Mouse (Mus musculus) stomach, postnatal 0 days (tissue): Measurements from ENCODE around the gene Slc1a6. TPM values are rescaled to one million over a fixed set of nuclear protein-coding genes. Genes with fewer than 3 reads are reported as not detected.
A peak's percentile ranks its signal among the peaks of the same experiment; 100 is the strongest.
"Not testable (repeated sequence)": the region's sequence is repeated elsewhere in the genome, so short reads cannot be mapped to it uniquely, and the experiment has no call there.

Source experiments
- ATAC-seq: fragments of 200-750 bp; cut with Nextera tagmentation; 2 replicates; pipeline ENCODE4 v1.8.0; 2017; ENCODE audit not compliant: low FRiP score, low TSS enrichment
- DNase-seq: peaks from one replicate; pipeline ENCODE4 v3.0.0-alpha.2; 2016; ENCODE audit warnings: low spot score
- H3K27ac ChIP-seq: fragments of 300-500 bp; sonication (generic); replicated peaks from 2 replicates; pipeline ENCODE4 v1.5.1; 2014; ENCODE audit warnings: mild to moderate bottlenecking, control low read depth
- H3K27me3 ChIP-seq: fragments of 300-500 bp; sonication (generic); 2 replicates; pipeline ENCODE4 v1.6.1; 2014; ENCODE audit warnings: low read length; ENCODE audit not compliant: control insufficient read depth, insufficient read depth
- H3K36me3 ChIP-seq: fragments of 300-500 bp; sonication (generic); 2 replicates; pipeline ENCODE4 v1.6.1; 2014; ENCODE audit warnings: low read length, mixed read lengths; ENCODE audit not compliant: control insufficient read depth, insufficient read depth
- H3K4me1 ChIP-seq: fragments of 300-500 bp; sonication (generic); replicated peaks from 2 replicates; pipeline ENCODE4 v1.6.1; 2014; ENCODE audit warnings: antibody characterized with exemption; ENCODE audit not compliant: control insufficient read depth, insufficient read depth
- H3K4me2 ChIP-seq: fragments of 300-500 bp; sonication (generic); replicated peaks from 2 replicates; pipeline ENCODE4 v1.6.1; 2014; ENCODE audit warnings: low read depth, mild to moderate bottlenecking, control low read depth, moderate library complexity
- H3K4me3 ChIP-seq: fragments of 300-500 bp; sonication (generic); 2 replicates; pipeline ENCODE4 v1.5.1; 2014; ENCODE audit warnings: low read depth, low read length, control low read depth
- H3K9ac ChIP-seq: fragments of 300-500 bp; sonication (generic); 2 replicates; pipeline ENCODE4 v1.6.1; 2014; ENCODE audit warnings: mild to moderate bottlenecking, low read length, control low read depth, mixed read lengths
- H3K9me3 ChIP-seq: fragments of 300-500 bp; sonication (generic); 2 replicates; pipeline ENCODE4 v1.6.1; 2016; ENCODE audit warnings: low read length; ENCODE audit not compliant: control insufficient read depth
- CTCF ChIP-seq: IDR thresholded peaks from 2 replicates; pipeline ENCODE4 v1.5.1; 2016; ENCODE audit warnings: antibody characterized with exemption, low read depth, mild to moderate bottlenecking, moderate library complexity
- EP300 ChIP-seq: optimal IDR thresholded peaks from 2 replicates; pipeline ENCODE3; 2016; ENCODE audit warnings: antibody characterized with exemption
- WGBS: fragments of 180-500 bp; shearing (Covaris S2); extraction: QIAGEN DNeasy Blood & Tissue Kit; methylation state at CpG from one replicate; pipeline ENCODE4 v1.1.7; 2014; 5-methylcytosine and 5-hydroxymethylcytosine counted together
- polyA plus RNA-seq: library from polyadenylated mRNA; unstranded; fragments of >200 nt; fragmentation: Nextera tagmentation; extraction: Ambion mirVana; gene quantifications from 2 replicates; pipeline ENCODE4 v1.2.1, GENCODE M21; 2015

The Slc1a6 gene
- polyA plus RNA-seq, 1 experiment from 2014 or later = 0.38 TPM

DNA sequence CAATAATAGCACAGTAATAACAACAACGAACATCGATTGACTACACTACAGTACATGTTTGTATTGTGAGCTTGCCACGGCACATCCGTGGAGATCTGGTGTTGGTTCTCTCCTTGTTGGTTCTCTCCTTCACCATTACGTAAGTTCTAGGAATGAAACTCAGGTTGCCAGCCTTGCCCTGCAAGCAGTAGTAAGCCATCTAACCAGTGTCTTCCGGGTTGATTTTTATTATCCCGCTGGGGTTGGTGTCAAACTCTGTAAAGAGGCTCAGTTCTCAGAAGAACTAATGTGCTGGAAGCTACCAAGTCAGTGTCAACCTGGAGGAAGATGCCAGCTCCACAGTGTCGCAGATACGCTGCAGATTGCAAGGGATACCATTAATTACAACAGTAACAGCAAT is 769 bp upstream of the Slc1a6 start:
- peak overlapping the region; percentile 64 for H3K9ac ChIP-seq
- TF ChIP-seq CTCF (no peak), EP300 (no peak)
- H3K27me3 ChIP-seq = no peaks in the 10 kb centered on the region
- no peaks in the 10 kb centered on the region for H3K36me3 ChIP-seq
- H3K4me2 ChIP-seq = peak overlapping the region; percentile 92
- no peaks in the 10 kb centered on the region for H3K4me1 ChIP-seq
- 58% methylated on average over 9 of the region's 9 CpGs for WGBS
- H3K4me3 ChIP-seq = peak overlapping the region; percentile 59
- ATAC-seq (no peak), DNase-seq (no peak)
- no peaks in the 10 kb centered on the region for H3K9me3 ChIP-seq
- H3K27ac ChIP-seq = no peak overlapping the region

DNA sequence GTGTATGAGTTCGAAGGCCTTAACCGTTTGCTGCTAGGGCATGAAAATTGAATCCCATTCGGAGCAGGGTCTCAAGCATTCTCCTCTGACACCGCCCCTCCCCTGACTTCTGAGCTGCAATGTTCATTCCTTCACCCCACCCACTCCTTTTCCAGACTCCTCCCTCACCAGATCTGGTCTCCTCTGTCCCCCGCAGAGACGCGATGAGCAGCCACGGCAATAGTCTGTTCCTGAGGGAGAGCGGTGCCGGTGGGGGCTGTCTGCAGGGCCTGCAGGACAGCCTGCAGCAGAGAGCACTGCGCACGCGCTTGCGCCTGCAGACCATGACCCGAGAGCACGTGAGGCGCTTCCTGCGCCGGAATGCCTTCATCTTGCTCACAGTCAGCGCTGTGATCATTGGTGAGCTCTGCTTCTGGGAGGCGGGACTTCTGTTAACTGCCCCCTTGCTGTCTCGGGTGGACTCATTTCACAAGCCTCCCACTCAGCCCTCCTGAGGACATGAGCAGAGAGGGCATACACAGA is 7.3 kb downstream of the Slc1a6 start:
- H3K9me3 ChIP-seq = no peaks in the 10 kb centered on the region
- TF ChIP-seq CTCF (peak; percentile 27; the same call in 1 of the 2 replicates), EP300 (no peak)
- DNase-seq = peak; percentile 53
- H3K27ac ChIP-seq = no peak overlapping the region
- H3K36me3 ChIP-seq = no peaks in the 10 kb centered on the region
- peak overlapping the region; percentile 39 for H3K4me3 ChIP-seq
- H3K9ac ChIP-seq = peak overlapping the region; percentile 61
- 2% methylated on average over 22 of the region's 22 CpGs for WGBS
- H3K27me3 ChIP-seq = no peaks in the 10 kb centered on the region
- no peaks in the 10 kb centered on the region for H3K4me1 ChIP-seq
- H3K4me2 ChIP-seq = peak overlapping the region; percentile 61
- peak; percentile 90; the same call in 1 of the 2 replicates for ATAC-seq

GRCm38 (mm10) chr10:78790561-78790960 is 10.3 kb downstream of the Slc1a6 start:
- H3K27me3 ChIP-seq = no peaks in the 10 kb centered on the region
- 19% methylated on average over 1 of the region's 1 CpGs for WGBS

DNA sequence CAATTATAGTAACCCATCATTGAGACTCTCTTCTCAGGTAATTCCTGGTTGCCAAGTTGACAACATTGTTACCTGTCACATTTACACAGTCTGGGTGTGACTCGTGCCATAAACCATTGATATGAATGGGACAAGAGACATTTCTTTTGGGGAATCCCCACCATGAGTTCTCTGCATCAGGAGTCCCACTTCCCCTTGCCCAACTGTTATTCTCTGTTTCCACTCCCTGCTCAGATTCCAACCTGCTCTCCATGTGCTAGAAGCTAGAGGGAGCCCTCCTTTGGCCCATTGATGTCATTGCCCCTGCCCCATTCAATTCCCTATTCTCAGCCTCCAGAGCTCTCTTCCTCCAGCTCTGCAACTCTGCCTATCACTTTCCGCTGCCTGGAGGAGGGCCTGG is 21.2 kb downstream of the Slc1a6 start:
- Histone ChIP-seq H3K4me2 (no peak overlapping the region), H3K9ac (no peak overlapping the region), H3K4me3 (no peak overlapping the region), H3K36me3 (no peaks in the 10 kb centered on the region), H3K9me3 (no peaks in the 10 kb centered on the region), H3K27ac (no peak overlapping the region), H3K4me1 (no peaks in the 10 kb centered on the region), H3K27me3 (no peaks in the 10 kb centered on the region)
- WGBS = 78% methylated on average over 2 of the region's 2 CpGs
- ATAC-seq = no peak
- TF ChIP-seq EP300 = no peak
- TF ChIP-seq CTCF = no peak
- no peak for DNase-seq

More at GRCm38 (mm10) chr10:78790561-78790960, 10.3 kb downstream of the Slc1a6 start:
- no peaks in the 10 kb centered on the region for H3K9me3 ChIP-seq
- DNase-seq = no peak
- peak; percentile 44 for TF ChIP-seq CTCF
- no peak for TF ChIP-seq EP300
- no peak overlapping the region for H3K4me2 ChIP-seq
- no peak for ATAC-seq
- no peaks in the 10 kb centered on the region for H3K4me1 ChIP-seq
- H3K4me3 ChIP-seq = no peak overlapping the region
- no peak overlapping the region for H3K27ac ChIP-seq
- no peak overlapping the region for H3K9ac ChIP-seq
- no peaks in the 10 kb centered on the region for H3K36me3 ChIP-seq

GRCm38 (mm10) chr10:78812358-78813060 is 32.2 kb downstream of the Slc1a6 start:
- Histone ChIP-seq H3K4me3 (no peak overlapping the region), H3K27me3 (no peaks in the 10 kb centered on the region), H3K9ac (no peak overlapping the region), H3K4me2 (no peak overlapping the region), H3K9me3 (no peaks in the 10 kb centered on the region), H3K27ac (no peak overlapping the region), H3K4me1 (no peaks in the 10 kb centered on the region), H3K36me3 (no peaks in the 10 kb centered on the region)
- TF ChIP-seq EP300 (no peak), CTCF (no peak)
- WGBS = 56% methylated on average over 6 of the region's 6 CpGs
- DNase-seq (no peak), ATAC-seq (no peak)

DNA sequence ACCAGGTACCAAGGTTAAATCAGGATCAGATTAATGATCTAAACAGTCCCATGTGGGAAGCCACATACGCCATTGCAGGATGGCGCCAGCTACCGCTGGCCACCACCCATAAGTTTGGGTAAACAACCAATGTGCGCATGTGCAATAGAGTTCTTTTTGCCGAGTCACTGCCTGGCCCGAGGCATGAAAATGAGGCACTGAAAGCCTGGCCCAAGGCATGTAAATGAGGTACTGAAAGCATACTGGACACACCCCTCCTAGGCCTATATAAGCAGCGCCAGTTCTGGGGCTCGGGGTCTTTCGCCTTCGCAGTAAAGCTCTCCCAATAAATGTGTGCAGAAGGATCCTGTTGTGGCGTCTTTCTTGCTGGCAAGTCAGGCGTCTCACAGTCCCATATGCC is 60.2 kb downstream of the Slc1a6 start:
- not testable (repeated sequence) for H3K4me3 ChIP-seq, H3K36me3 ChIP-seq, ATAC-seq, H3K4me1 ChIP-seq, DNase-seq, H3K9me3 ChIP-seq, H3K27me3 ChIP-seq, H3K9ac ChIP-seq, H3K4me2 ChIP-seq, H3K27ac ChIP-seq
- 90% methylated on average over 12 of the region's 12 CpGs for WGBS
